Mouse (Mus musculus): Measurements from ENCODE around the gene Lrtm2.

Gene Lrtm2

GRCm38 (mm10) chr6:119333831-119334230 is 3.3 kb upstream of the Lrtm2 start:
- no peak for DNase-seq

- peak; percentile 77 for DNase-seq
Observed at GRCm38 (mm10) chr6:119333202-119333601, 2.6 kb upstream of the Lrtm2 start.

GRCm38 (mm10) chr6:119332111-119332510 is 1.5 kb upstream of the Lrtm2 start:
- peak; percentile 57 for DNase-seq

GRCm38 (mm10) chr6:119329936-119330335 is 630 bp downstream of the Lrtm2 start:
- DNase-seq, result no peak

- DNase-seq, result peak; percentile 65
Observed at GRCm38 (mm10) chr6:119329215-119329714, 1.3 kb downstream of the Lrtm2 start.

GRCm38 (mm10) chr6:119328521-119329115 is 1.9 kb downstream of the Lrtm2 start:
- DNase-seq, result peak; percentile 30

- no peak for DNase-seq
Observed at GRCm38 (mm10) chr6:119326541-119326940, 4.0 kb downstream of the Lrtm2 start.

- no peak for DNase-seq
Observed at GRCm38 (mm10) chr6:119325978-119326377, 4.6 kb downstream of the Lrtm2 start.

- no peak for DNase-seq
Observed at GRCm38 (mm10) chr6:119324776-119325175, 5.8 kb downstream of the Lrtm2 start.

- no peak for DNase-seq
Observed at GRCm38 (mm10) chr6:119321752-119322151, 8.8 kb downstream of the Lrtm2 start.

- DNase-seq, result peak; percentile 39
Observed at GRCm38 (mm10) chr6:119320481-119320880, 10.1 kb downstream of the Lrtm2 start.

GRCm38 (mm10) chr6:119319358-119319757 is 11.2 kb downstream of the Lrtm2 start:
- no peak for DNase-seq

- DNase-seq, result no peak
Observed at GRCm38 (mm10) chr6:119318732-119319131, 11.8 kb downstream of the Lrtm2 start.

- no peak for DNase-seq
Observed at GRCm38 (mm10) chr6:119314751-119315476, 15.7 kb downstream of the Lrtm2 start.

GRCm38 (mm10) chr6:119313588-119314375 is 16.8 kb downstream of the Lrtm2 start:
- DNase-seq, result no peak

- DNase-seq, result no peak
Observed at GRCm38 (mm10) chr6:119313096-119313495, 17.5 kb downstream of the Lrtm2 start.

- no peak for DNase-seq
Observed at GRCm38 (mm10) chr6:119312381-119312780, 18.2 kb downstream of the Lrtm2 start.

- no peak for DNase-seq
Observed at GRCm38 (mm10) chr6:119310176-119310575, 20.4 kb downstream of the Lrtm2 start.

- no peak for DNase-seq
Observed at GRCm38 (mm10) chr6:119307867-119308413, 22.6 kb downstream of the Lrtm2 start.

- DNase-seq, result no peak
Observed at GRCm38 (mm10) chr6:119303331-119303730, 27.2 kb downstream of the Lrtm2 start.

- DNase-seq, result no peak
Observed at GRCm38 (mm10) chr6:119301310-119301709, 29.3 kb downstream of the Lrtm2 start.

GRCm38 (mm10) chr6:119280761-119281160 is 49.8 kb downstream of the Lrtm2 start:
- no peak for DNase-seq

GRCm38 (mm10) chr6:119276713-119277112 is 53.9 kb downstream of the Lrtm2 start:
- no peak for DNase-seq

Measured in lung, postnatal 36 days (tissue).